Mouse (Mus musculus) MEL (cell line): ENCODE results near the gene Ssc4d. TPM values are rescaled to one million over a fixed set of nuclear protein-coding genes. Genes with fewer than 3 reads are reported as not detected.
A peak's percentile ranks its signal among the peaks of the same experiment; 100 is the strongest.

Experiments
- DNase-seq: peaks from one replicate; pipeline ENCODE4 v3.0.0; 2011; ENCODE audit warnings: low read depth, low spot score
- H3K27ac ChIP-seq: 2 replicates; pipeline ENCODE4 v1.5.1; 2012; ENCODE audit warnings: low read depth, mild to moderate bottlenecking, control low read depth, low read length, moderate library complexity; ENCODE audit not compliant: control insufficient read depth
- H3K27me3 ChIP-seq, 2 experiments: fragments of 150-350 bp in 1 of 2; sonication (generic) in 1 of 2; 2 replicates each; pipeline ENCODE4 v1.6.1; 2012; ENCODE audit warnings: low read length in 2 of 2, mild to moderate bottlenecking in 2 of 2, improper control_type of control experiment in 1 of 2, moderate library complexity in 1 of 2; ENCODE audit not compliant: insufficient read depth in 2 of 2, control insufficient read depth in 1 of 2
- H3K36me3 ChIP-seq, 2 experiments: 2 replicates each; pipeline ENCODE4 v1.6.1; 2012 to 2014; ENCODE audit warnings: low read length in 2 of 2, improper control_type of control experiment in 1 of 2, inconsistent platforms in 1 of 2, mild to moderate bottlenecking in 1 of 2; ENCODE audit not compliant: insufficient read depth in 2 of 2, control insufficient read depth in 1 of 2
- H3K4me1 ChIP-seq, 2 experiments: fragments of 150-350 bp in 1 of 2; sonication (generic) in 1 of 2; 2 replicates each; pipeline ENCODE4 v1.6.1; 2012; ENCODE audit warnings: low read length in 2 of 2, improper control_type of control experiment in 1 of 2, mild to moderate bottlenecking in 1 of 2; ENCODE audit not compliant: insufficient read depth in 2 of 2, control insufficient read depth in 1 of 2
- H3K4me3 ChIP-seq, 2 experiments: fragments of 150-350 bp in 1 of 2; sonication (generic) in 1 of 2; 2 replicates each; pipeline ENCODE4 v1.5.1; 2012; ENCODE audit warnings: low read depth in 2 of 2, low read length in 2 of 2, mild to moderate bottlenecking in 2 of 2, moderate library complexity in 2 of 2, control low read depth in 1 of 2, improper control_type of control experiment in 1 of 2; ENCODE audit not compliant: control insufficient read depth in 1 of 2, insufficient read depth in 1 of 2
- H3K79me2 ChIP-seq: 2 replicates; pipeline ENCODE4 v1.6.1; 2012; ENCODE audit warnings: mild to moderate bottlenecking, low read length, moderate library complexity; ENCODE audit not compliant: control insufficient read depth, poor library complexity, insufficient read depth
- H3K9ac ChIP-seq: 2 replicates; pipeline ENCODE4 v1.6.1; 2012; ENCODE audit warnings: low read depth, mild to moderate bottlenecking, control low read depth, low read length, moderate library complexity; ENCODE audit not compliant: control insufficient read depth, poor library complexity, severe bottlenecking
- H3K9me3 ChIP-seq: fragments of 150-350 bp; sonication (generic); replicated peaks from 2 replicates; pipeline ENCODE4 v1.6.1; 2012; ENCODE audit warnings: mild to moderate bottlenecking, low read length, improper control_type of control experiment, moderate library complexity; ENCODE audit not compliant: insufficient read depth
- BHLHE40 ChIP-seq: IDR thresholded peaks from 2 replicates; pipeline ENCODE4 v1.6.1; 2012; ENCODE audit warnings: low read depth, mild to moderate bottlenecking, inconsistent platforms, low read length, improper control_type of control experiment, borderline replicate concordance
- CHD1 ChIP-seq: IDR thresholded peaks from 2 replicates; pipeline ENCODE4 v1.6.1; 2012; ENCODE audit warnings: low read depth, mild to moderate bottlenecking, inconsistent platforms, low read length, improper control_type of control experiment
- CHD2 ChIP-seq: IDR thresholded peaks from 2 replicates; pipeline ENCODE4 v1.6.1; 2011; ENCODE audit warnings: low read length, improper control_type of control experiment
- CTCF ChIP-seq, 3 experiments: IDR thresholded peaks in 2 of 3; conservative IDR thresholded peaks in 1 of 3; 2 replicates each; pipeline ENCODE4 v1.5.1; 2011 to 2012; ENCODE audit warnings: low read length in 3 of 3, low read depth in 2 of 3, mild to moderate bottlenecking in 2 of 3, improper control_type of control experiment in 1 of 3, inconsistent platforms in 1 of 3, mixed read lengths in 1 of 3, moderate library complexity in 1 of 3; ENCODE audit not compliant: control insufficient read depth in 1 of 3, insufficient read depth in 1 of 3, poor library complexity in 1 of 3, severe bottlenecking in 1 of 3
- E2F4 ChIP-seq: IDR thresholded peaks from 2 replicates; pipeline ENCODE4 v1.6.1; 2011; ENCODE audit warnings: low read depth, low read length, improper control_type of control experiment, borderline replicate concordance
- EP300 ChIP-seq, 2 experiments: IDR thresholded peaks; 2 replicates each; pipeline ENCODE4 v1.6.1; 2011; ENCODE audit warnings: improper control_type of control experiment in 2 of 2, low read length in 2 of 2, low read depth in 1 of 2, mild to moderate bottlenecking in 1 of 2
- ETS1 ChIP-seq: IDR thresholded peaks from 2 replicates; pipeline ENCODE4 v1.6.1; 2012; ENCODE audit warnings: low read depth, mild to moderate bottlenecking, inconsistent platforms, low read length, improper control_type of control experiment, moderate library complexity
- GABPA ChIP-seq: IDR thresholded peaks from 2 replicates; pipeline ENCODE4 v1.6.1; 2012; ENCODE audit warnings: low read depth, mild to moderate bottlenecking, inconsistent platforms, low read length, improper control_type of control experiment, moderate library complexity
- GATA1 ChIP-seq: IDR thresholded peaks from 2 replicates; pipeline ENCODE4 v1.6.1; 2011; ENCODE audit warnings: low read depth, low read length, improper control_type of control experiment
- KAT2A ChIP-seq: conservative IDR thresholded peaks from 2 replicates; pipeline ENCODE4 v1.6.1; 2012; ENCODE audit warnings: low read depth, low read length, improper control_type of control experiment, inconsistent platforms
- MAFK ChIP-seq: IDR thresholded peaks from 2 replicates; pipeline ENCODE4 v1.6.1; 2011; ENCODE audit warnings: low read depth, mild to moderate bottlenecking, low read length, improper control_type of control experiment, borderline replicate concordance
- MEF2A ChIP-seq: IDR thresholded peaks from 2 replicates; pipeline ENCODE4 v1.6.1; 2014; ENCODE audit warnings: low read depth, mild to moderate bottlenecking, inconsistent platforms, low read length, improper control_type of control experiment; ENCODE audit not compliant: poor library complexity, insufficient replicate concordance, severe bottlenecking; ENCODE audit errors: extremely low read depth
- MYC ChIP-seq: IDR thresholded peaks from 2 replicates; pipeline ENCODE4 v1.6.1; 2011; ENCODE audit warnings: low read depth, mild to moderate bottlenecking, low read length, improper control_type of control experiment, moderate library complexity
- POLR2AphosphoS2 ChIP-seq: IDR thresholded peaks from 2 replicates; pipeline ENCODE4 v1.6.1; 2011; ENCODE audit warnings: low read length, improper control_type of control experiment
- RAD21 ChIP-seq: IDR thresholded peaks from 2 replicates; pipeline ENCODE4 v1.6.1; 2011; ENCODE audit warnings: mild to moderate bottlenecking, low read depth, low read length, improper control_type of control experiment
- SIN3A ChIP-seq: IDR thresholded peaks from 2 replicates; pipeline ENCODE4 v1.6.1; 2012; ENCODE audit warnings: low read length, improper control_type of control experiment, inconsistent platforms
- SMC3 ChIP-seq: IDR thresholded peaks from 2 replicates; pipeline ENCODE4 v1.6.1; 2011; ENCODE audit warnings: low read depth, low read length, improper control_type of control experiment
- UBTF ChIP-seq: IDR thresholded peaks from 2 replicates; pipeline ENCODE4 v1.6.1; 2012; ENCODE audit warnings: low read depth, mild to moderate bottlenecking, inconsistent platforms, low read length, improper control_type of control experiment, moderate library complexity, borderline replicate concordance; ENCODE audit not compliant: insufficient read depth
- USF1 ChIP-seq: IDR thresholded peaks from 2 replicates; pipeline ENCODE4 v1.6.1; 2014; ENCODE audit warnings: low read depth, mild to moderate bottlenecking, inconsistent platforms, low read length, improper control_type of control experiment, moderate library complexity
- USF2 ChIP-seq, 2 experiments: IDR thresholded peaks; 2 replicates each; pipeline ENCODE4 v1.6.1; 2011 to 2012; ENCODE audit warnings: improper control_type of control experiment in 2 of 2, low read length in 2 of 2, borderline replicate concordance in 1 of 2, inconsistent platforms in 1 of 2, low read depth in 1 of 2, mild to moderate bottlenecking in 1 of 2; ENCODE audit not compliant: insufficient read depth in 1 of 2
- ZKSCAN1 ChIP-seq: IDR thresholded peaks from 2 replicates; pipeline ENCODE4 v1.6.1; 2012; ENCODE audit warnings: low read depth, mild to moderate bottlenecking, inconsistent platforms, low read length, improper control_type of control experiment, moderate library complexity
- polyA plus RNA-seq, 2 experiments: library from polyadenylated mRNA; stranded (reverse) in 1 of 2; unstranded in 1 of 2; fragments of >175 nt in 1 of 2; fragments of >200 nt in 1 of 2; gene quantifications; 2 replicates each; pipeline versions ENCODE4 v1.2.1 to v1.2.4; 2012; ENCODE audit warnings: low replicate concordance in 2 of 2, low read depth in 1 of 2; ENCODE audit not compliant: insufficient read length in 2 of 2, insufficient read depth in 1 of 2, missing spikeins in 1 of 2
- total RNA-seq: library from RNA; depleted of rRNA; stranded (reverse); fragments of 300-350 nt; gene quantifications from 2 replicates; pipeline ENCODE4 v1.2.3, GENCODE M21; 2012

Ssc4d gene
- total and polyA plus RNA-seq, 3 experiments: 1.1 to 2.1 TPM; not detected in 1

- no peak for TF ChIP-seq MAFK
- no peak for TF ChIP-seq BHLHE40
- no peak for TF ChIP-seq USF2 (IDR thresholded peaks at IDR 0.05; ENCODE audit: borderline replicate concordance in 1 of 2, insufficient read depth in 1 of 2, low read depth in 1 of 2, low read length in 2 of 2)
- no peak for TF ChIP-seq E2F4
- TF ChIP-seq CHD2: no peak
- TF ChIP-seq ZKSCAN1: no peak
- TF ChIP-seq ETS1: no peak
- TF ChIP-seq CTCF (IDR thresholded peaks at IDR 0.05 in 2 of 3, conservative IDR thresholded peaks at IDR 0.05 in 1 of 3; ENCODE audit: control insufficient read depth in 1 of 3, insufficient read depth in 1 of 3, low read depth in 2 of 3, low read length in 3 of 3, poor library complexity in 1 of 3, severe bottlenecking in 1 of 3): peak; percentile 83 to 91 (median 89)
- no peak for TF ChIP-seq UBTF
- no peak for TF ChIP-seq USF1
- TF ChIP-seq GABPA: no peak
- no peak for TF ChIP-seq MYC
- peak; percentile 85 for TF ChIP-seq SMC3
- no peak for TF ChIP-seq GATA1
- TF ChIP-seq POLR2AphosphoS2: no peak
- TF ChIP-seq MEF2A: no peak
Measured at GRCm38 (mm10) chr5:135982398-135982797, 8.1 kb upstream of the Ssc4d start (continued).

GRCm38 (mm10) chr5:135979904-135980303 lies 5.6 kb upstream of the Ssc4d start, which contains the start of gene Zp3:
Gene Zp3, plus strand, starts transcription at chr5:135980099.
- TF ChIP-seq SIN3A (no peak), MYC (no peak), KAT2A (no peak), EP300 (IDR thresholded peaks at IDR 0.05; ENCODE audit: low read depth in 1 of 2, low read length in 2 of 2) (no peak), RAD21 (no peak), CHD1 (no peak), MEF2A (no peak)
- Histone ChIP-seq H3K36me3 (no peaks in the 10 kb centered on the region), H3K9ac (no peak within 1 kb of the TSS), H3K27me3 (no peaks in the 10 kb centered on the region), H3K9me3 (no peaks in the 10 kb centered on the region), H3K4me3 (no peak within 1 kb of the TSS), H3K79me2 (no peaks in the 10 kb centered on the region), H3K4me1 (no peaks in the 10 kb centered on the region), H3K27ac (no peak within 1 kb of the TSS)
- no peak for DNase-seq
